Mouse (Mus musculus): Measurements from ENCODE around the gene Rab30. TPM values are rescaled to one million over a fixed set of nuclear protein-coding genes. Genes with fewer than 3 reads are reported as not detected.
A peak's percentile ranks its signal among the peaks of the same experiment; 100 is the strongest.

The Rab30 gene
- polyA plus RNA-seq (2012; rRNA removed) (9.5 and 12.6 TPM in 2 replicates), polyA plus RNA-seq (2014; fragmentation: Nextera tagmentation; extraction: Ambion mirVana) (22.7 and 25.3 TPM in 2 replicates)

DNA sequence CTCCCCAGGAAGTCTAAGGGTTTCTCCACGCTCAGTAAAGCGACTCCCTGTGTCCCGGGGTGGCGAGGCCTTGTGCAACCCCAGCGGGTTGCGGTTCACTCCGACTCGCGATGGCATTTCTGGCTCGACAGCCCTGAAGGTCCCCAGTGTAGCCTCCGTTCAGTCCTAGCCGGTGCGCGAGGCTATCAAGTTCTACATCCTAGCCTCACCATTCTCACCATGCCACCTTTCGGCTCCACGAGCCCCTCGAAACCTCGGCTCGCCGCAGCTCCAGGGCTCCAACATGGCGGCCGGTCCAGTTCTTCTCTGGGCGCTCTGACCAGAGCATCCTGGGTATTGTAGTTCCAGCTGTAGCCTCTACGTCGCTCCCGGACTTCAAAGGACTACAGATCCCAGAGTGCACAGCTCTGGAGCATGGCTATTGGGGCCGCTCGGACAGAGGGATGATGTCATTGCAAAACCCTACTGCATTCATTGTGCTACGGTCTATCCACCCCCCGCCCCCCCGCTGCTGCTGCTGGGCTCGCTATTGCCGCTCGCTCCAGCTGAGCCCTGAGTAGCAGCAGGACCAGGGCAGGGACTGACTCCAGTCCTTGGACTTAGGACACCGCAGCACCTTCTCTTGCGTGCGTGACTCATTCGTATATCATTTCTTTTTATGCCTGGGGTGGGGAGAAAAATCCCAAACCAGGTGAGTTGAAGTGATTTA, at the start of gene Rab30:
Rab30 (plus strand) TSS at position 452 of the 709 bp plus-strand sequence.
- Histone ChIP-seq H3K9me3 (ENCODE audit: control insufficient read depth, low read length) (no peaks in the 10 kb centered on the region), H3K4me1 (ENCODE audit: control insufficient read depth, insufficient read depth, low read length) (peaks cover 22% of the 10 kb centered on the region), H3K27me3 (ENCODE audit: control insufficient read depth, insufficient read depth, low read length) (no peaks in the 10 kb centered on the region), H3K27ac (replicated peaks; ENCODE audit: low read depth, low read length) (peak within 1 kb of the TSS; percentile 95), H3K4me3 (replicated peaks; ENCODE audit: low read length) (peak within 1 kb of the TSS; percentile 61), H3K36me3 (ENCODE audit: control insufficient read depth, insufficient read depth, low read length) (peaks cover 25% of the 10 kb centered on the region), H3K9ac (ENCODE audit: low read depth, low read length, severe bottlenecking) (peak within 1 kb of the TSS; percentile 97), H3K4me2 (replicated peaks; ENCODE audit: low read depth, low read length, severe bottlenecking) (peak within 1 kb of the TSS; percentile 78)
- DNase-seq (ENCODE audit: low spot score) = peak; percentile 99
- TF ChIP-seq POLR2A (IDR thresholded peaks at IDR 0.05; ENCODE audit: borderline replicate concordance, extremely low read depth, insufficient read depth, insufficient read length) = peak; percentile 89; the same call in 1 of the 2 replicates
- under 1% methylated on average over 37 of the region's 38 CpGs for WGBS
- peak; percentile 100 for ATAC-seq (ENCODE audit: low FRiP score, low read depth)

DNA sequence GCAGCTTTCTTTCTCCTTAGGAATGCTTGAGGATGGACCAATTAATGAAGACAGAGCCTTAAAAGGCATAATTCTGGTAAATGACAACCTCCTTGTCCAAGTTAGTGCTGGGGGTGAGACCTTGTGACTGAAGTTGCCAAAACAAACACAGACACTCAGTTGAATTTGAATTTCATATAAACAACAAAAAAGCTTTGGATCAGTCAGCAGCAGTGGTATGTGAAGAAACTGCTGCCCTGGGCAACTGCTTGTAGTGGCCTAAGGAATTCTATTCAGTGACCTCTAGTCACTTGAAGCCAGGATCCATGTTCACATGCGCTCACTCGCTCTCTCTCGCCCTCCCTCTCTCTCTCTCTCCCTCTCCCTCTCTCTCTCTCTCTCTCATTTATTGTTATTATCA, 45.0 kb upstream of the Rab30 start:
- WGBS = 85% methylated on average over 3 of the region's 3 CpGs
- no peak for TF ChIP-seq POLR2A (IDR thresholded peaks at IDR 0.05; ENCODE audit: borderline replicate concordance, extremely low read depth, insufficient read depth, insufficient read length)
- Histone ChIP-seq H3K27ac (replicated peaks; ENCODE audit: low read depth, low read length) (no peak overlapping the region), H3K9ac (ENCODE audit: low read depth, low read length, severe bottlenecking) (no peak overlapping the region), H3K36me3 (ENCODE audit: control insufficient read depth, insufficient read depth, low read length) (no peaks in the 10 kb centered on the region), H3K4me2 (replicated peaks; ENCODE audit: low read depth, low read length, severe bottlenecking) (no peak overlapping the region), H3K9me3 (ENCODE audit: control insufficient read depth, low read length) (no peaks in the 10 kb centered on the region), H3K4me3 (replicated peaks; ENCODE audit: low read length) (no peak overlapping the region), H3K4me1 (ENCODE audit: control insufficient read depth, insufficient read depth, low read length) (no peaks in the 10 kb centered on the region), H3K27me3 (ENCODE audit: control insufficient read depth, insufficient read depth, low read length) (no peaks in the 10 kb centered on the region)
- DNase-seq (ENCODE audit: low spot score) = no peak
- ATAC-seq (ENCODE audit: low FRiP score, low read depth) = no peak

DNA sequence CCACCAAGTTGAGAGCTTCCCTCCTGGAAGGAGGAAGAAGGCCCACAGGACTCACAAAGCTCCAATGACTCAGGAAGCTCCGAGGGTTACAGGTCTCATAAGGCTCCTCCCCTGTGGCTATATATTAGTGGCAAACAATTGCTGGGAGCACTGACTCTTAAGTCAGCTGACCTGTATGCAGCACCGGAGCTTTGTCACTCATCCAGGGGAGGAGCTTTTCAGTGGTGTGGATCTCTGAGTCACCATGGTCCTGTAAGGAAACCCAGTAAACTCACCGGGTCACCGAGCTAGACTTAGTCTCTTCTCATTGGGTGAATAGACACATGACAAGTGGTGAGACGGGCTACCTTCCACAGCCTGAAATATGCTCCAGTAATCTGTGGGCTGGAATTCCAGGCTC, 42.6 kb upstream of the Rab30 start:
- H3K27me3 ChIP-seq (ENCODE audit: control insufficient read depth, insufficient read depth, low read length) = no peaks in the 10 kb centered on the region
- no peak overlapping the region for H3K27ac ChIP-seq (replicated peaks; ENCODE audit: low read depth, low read length)
- H3K9ac ChIP-seq (ENCODE audit: low read depth, low read length, severe bottlenecking) = no peak overlapping the region
- H3K9me3 ChIP-seq (ENCODE audit: control insufficient read depth, low read length) = no peaks in the 10 kb centered on the region
- no peak for TF ChIP-seq POLR2A (IDR thresholded peaks at IDR 0.05; ENCODE audit: borderline replicate concordance, extremely low read depth, insufficient read depth, insufficient read length)
- no peak overlapping the region for H3K4me3 ChIP-seq (replicated peaks; ENCODE audit: low read length)
- ATAC-seq (ENCODE audit: low FRiP score, low read depth) (no peak), DNase-seq (ENCODE audit: low spot score) (no peak)
- H3K4me1 ChIP-seq (ENCODE audit: control insufficient read depth, insufficient read depth, low read length) = no peaks in the 10 kb centered on the region
- 68% methylated on average over 5 of the region's 5 CpGs for WGBS
- no peaks in the 10 kb centered on the region for H3K36me3 ChIP-seq (ENCODE audit: control insufficient read depth, insufficient read depth, low read length)
- H3K4me2 ChIP-seq (replicated peaks; ENCODE audit: low read depth, low read length, severe bottlenecking) = no peak overlapping the region

DNA sequence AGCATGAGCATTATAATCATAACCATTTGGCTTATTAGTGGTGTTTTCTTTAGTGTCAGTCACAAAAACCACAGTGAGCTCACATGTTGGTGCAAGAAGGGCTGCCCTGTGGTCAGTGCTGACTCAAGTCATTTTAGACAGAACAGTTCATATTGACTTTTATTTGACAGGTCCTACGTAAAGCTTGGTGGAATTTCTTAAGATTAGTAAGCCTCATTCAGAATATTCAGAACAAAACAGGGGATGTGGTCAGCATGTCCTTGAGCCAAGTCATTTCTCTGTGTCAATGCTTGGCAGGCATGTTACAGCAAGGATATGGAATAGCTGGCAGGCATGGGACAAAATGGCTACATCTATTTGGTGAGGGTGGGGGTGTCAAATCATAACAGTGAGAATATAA, 37.7 kb upstream of the Rab30 start:
- no peaks in the 10 kb centered on the region for H3K9me3 ChIP-seq (ENCODE audit: control insufficient read depth, low read length)
- WGBS = 83% methylated on average over 1 of the region's 1 CpGs
- no peak for TF ChIP-seq POLR2A (IDR thresholded peaks at IDR 0.05; ENCODE audit: borderline replicate concordance, extremely low read depth, insufficient read depth, insufficient read length)
- H3K27ac ChIP-seq (replicated peaks; ENCODE audit: low read depth, low read length) = no peak overlapping the region
- no peak overlapping the region for H3K4me3 ChIP-seq (replicated peaks; ENCODE audit: low read length)
- H3K27me3 ChIP-seq (ENCODE audit: control insufficient read depth, insufficient read depth, low read length) = no peaks in the 10 kb centered on the region
- DNase-seq (ENCODE audit: low spot score) (no peak), ATAC-seq (ENCODE audit: low FRiP score, low read depth) (no peak)
- H3K4me1 ChIP-seq (ENCODE audit: control insufficient read depth, insufficient read depth, low read length) = no peaks in the 10 kb centered on the region
- no peak overlapping the region for H3K4me2 ChIP-seq (replicated peaks; ENCODE audit: low read depth, low read length, severe bottlenecking)
- H3K9ac ChIP-seq (ENCODE audit: low read depth, low read length, severe bottlenecking) = no peak overlapping the region
- H3K36me3 ChIP-seq (ENCODE audit: control insufficient read depth, insufficient read depth, low read length) = no peaks in the 10 kb centered on the region

DNA sequence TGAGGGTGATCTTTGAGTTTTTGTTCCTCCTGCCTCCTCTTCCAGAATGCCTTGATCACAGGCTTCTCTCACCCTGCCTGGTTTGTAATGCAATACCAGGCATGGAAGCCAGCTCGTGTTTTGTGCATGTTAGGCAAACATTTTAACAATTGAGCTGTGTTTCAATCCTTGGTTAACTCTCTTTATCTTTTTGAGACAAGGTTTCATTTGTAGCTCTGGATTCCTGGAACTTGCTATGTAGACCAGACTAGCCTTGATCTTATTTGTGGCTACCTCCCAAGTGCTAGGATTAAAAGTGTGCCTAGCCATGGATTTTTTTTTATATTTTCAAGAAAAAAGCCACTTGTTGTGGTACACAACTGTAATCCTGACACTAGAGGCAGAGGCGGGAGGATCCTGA, 35.9 kb upstream of the Rab30 start:
- no peaks in the 10 kb centered on the region for H3K9me3 ChIP-seq (ENCODE audit: control insufficient read depth, low read length)
- H3K36me3 ChIP-seq (ENCODE audit: control insufficient read depth, insufficient read depth, low read length) = no peaks in the 10 kb centered on the region
- no peaks in the 10 kb centered on the region for H3K4me1 ChIP-seq (ENCODE audit: control insufficient read depth, insufficient read depth, low read length)
- TF ChIP-seq POLR2A (IDR thresholded peaks at IDR 0.05; ENCODE audit: borderline replicate concordance, extremely low read depth, insufficient read depth, insufficient read length) = no peak
- DNase-seq (ENCODE audit: low spot score) (no peak), ATAC-seq (ENCODE audit: low FRiP score, low read depth) (no peak)
- H3K27ac ChIP-seq (replicated peaks; ENCODE audit: low read depth, low read length) = no peak overlapping the region
- H3K9ac ChIP-seq (ENCODE audit: low read depth, low read length, severe bottlenecking) = no peak overlapping the region
- no peak overlapping the region for H3K4me2 ChIP-seq (replicated peaks; ENCODE audit: low read depth, low read length, severe bottlenecking)
- WGBS = 54% methylated on average over 2 of the region's 2 CpGs
- no peak overlapping the region for H3K4me3 ChIP-seq (replicated peaks; ENCODE audit: low read length)
- no peaks in the 10 kb centered on the region for H3K27me3 ChIP-seq (ENCODE audit: control insufficient read depth, insufficient read depth, low read length)
